Mouse (Mus musculus) embryonic facial prominence, embryonic 10.5 days (tissue): ENCODE data around the gene Adgrl4. TPM values are rescaled to one million over a fixed set of nuclear protein-coding genes. Genes with fewer than 3 reads are reported as not detected.

Experiments used
- DNase-seq: peaks from one replicate; pipeline ENCODE4 v3.0.0-alpha.2; 2017; ENCODE audit warnings: low spot score
- H3K27ac ChIP-seq: fragments of 300-500 bp; sonication (generic); replicated peaks from 2 replicates; pipeline ENCODE4 v1.5.1; 2016; ENCODE audit warnings: mild to moderate bottlenecking
- H3K27me3 ChIP-seq: fragments of 300-500 bp; sonication (generic); replicated peaks from 2 replicates; pipeline ENCODE4 v1.6.1; 2016; ENCODE audit warnings: low read depth, mild to moderate bottlenecking; ENCODE audit not compliant: poor library complexity, severe bottlenecking
- H3K36me3 ChIP-seq: fragments of 300-500 bp; sonication (generic); replicated peaks from 2 replicates; pipeline ENCODE4 v1.6.1; 2016; ENCODE audit warnings: mild to moderate bottlenecking, moderate library complexity
- H3K4me1 ChIP-seq: fragments of 300-500 bp; sonication (generic); 2 replicates; pipeline ENCODE4 v1.6.1; 2016
- H3K4me3 ChIP-seq: fragments of 300-500 bp; sonication (generic); 2 replicates; pipeline ENCODE4 v1.5.1; 2016; ENCODE audit warnings: mild to moderate bottlenecking, moderate library complexity
- H3K9me3 ChIP-seq: fragments of 300-500 bp; sonication (generic); 2 replicates; pipeline ENCODE4 v1.6.1; 2016; ENCODE audit warnings: mild to moderate bottlenecking
- WGBS: fragments of 180-500 bp; shearing (Covaris S2); methylation state at CpG from one replicate; pipeline ENCODE4 v1.1.7; 2016; 5-methylcytosine and 5-hydroxymethylcytosine counted together
- polyA plus RNA-seq: library from polyadenylated mRNA; unstranded; fragments of >200 nt; fragmentation: Nextera tagmentation; extraction: Ambion mirVana; gene quantifications from 2 replicates; pipeline ENCODE4 v1.2.1, GENCODE M21; 2016

The Adgrl4 gene
- 5.0 TPM in 2 replicates for polyA plus RNA-seq

DNA sequence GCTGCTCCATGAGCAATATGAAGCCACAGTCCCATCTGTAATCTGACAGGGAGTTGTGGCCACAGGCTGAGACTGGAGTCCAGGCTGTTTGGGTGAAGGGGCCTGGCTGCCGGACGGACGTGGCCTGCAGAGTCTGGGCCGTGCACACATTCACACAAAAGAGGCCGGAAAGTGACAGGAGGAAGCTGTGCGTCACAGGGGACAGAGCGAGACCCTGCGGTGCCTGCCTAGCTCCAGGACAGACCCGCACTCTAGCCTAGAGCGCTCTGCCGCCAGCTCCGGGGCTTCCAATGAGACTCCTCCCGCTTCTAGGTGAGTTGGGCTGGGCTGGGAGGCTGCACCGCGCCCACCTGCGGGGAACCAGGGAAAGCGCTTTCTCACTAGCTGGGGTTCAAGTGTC, at the start of gene Adgrl4:
Gene Adgrl4 (plus strand): TSS at position 195 of the 400 bp plus-strand sequence.
- Histone ChIP-seq H3K4me1 (peaks cover 9% of the 10 kb centered on the region), H3K4me3 (peak within 1 kb of the TSS; percentile 55), H3K27me3 (0 out of 2 replicates have a peak, but pooled peaks cover 4% of the 10 kb centered on the region), H3K9me3 (no peaks in the 10 kb centered on the region), H3K36me3 (no peaks in the 10 kb centered on the region), H3K27ac (peak within 1 kb of the TSS; percentile 76)
- 2% methylated on average over 17 of the region's 17 CpGs for WGBS
- DNase-seq, result peak; percentile 57

DNA sequence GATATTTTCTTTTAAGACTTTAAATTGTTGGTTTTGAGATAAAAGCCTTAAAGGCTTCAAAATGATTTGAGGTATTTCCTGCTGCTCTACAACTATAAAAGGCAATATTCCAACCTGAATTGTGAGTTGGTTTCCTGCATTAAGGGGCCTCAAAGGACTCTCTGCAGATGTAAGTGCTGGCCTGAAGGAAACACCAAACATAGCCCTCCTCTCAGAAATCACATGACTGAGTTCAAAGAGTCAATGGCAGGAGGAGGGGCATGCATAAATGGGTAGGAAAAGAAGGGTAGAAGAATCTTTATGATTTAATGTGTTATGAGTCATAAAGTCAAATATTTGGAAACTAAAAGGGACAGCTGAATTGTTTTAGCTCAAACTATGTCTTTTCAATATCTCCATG, 46.8 kb upstream of the Adgrl4 start:
- no peak overlapping the region for H3K27ac ChIP-seq
- no peak for DNase-seq
- no peaks in the 10 kb centered on the region for H3K9me3 ChIP-seq
- no peaks in the 10 kb centered on the region for H3K4me1 ChIP-seq
- H3K4me3 ChIP-seq, result no peak overlapping the region
- no peaks in the 10 kb centered on the region for H3K36me3 ChIP-seq
- no peaks in the 10 kb centered on the region for H3K27me3 ChIP-seq

DNA sequence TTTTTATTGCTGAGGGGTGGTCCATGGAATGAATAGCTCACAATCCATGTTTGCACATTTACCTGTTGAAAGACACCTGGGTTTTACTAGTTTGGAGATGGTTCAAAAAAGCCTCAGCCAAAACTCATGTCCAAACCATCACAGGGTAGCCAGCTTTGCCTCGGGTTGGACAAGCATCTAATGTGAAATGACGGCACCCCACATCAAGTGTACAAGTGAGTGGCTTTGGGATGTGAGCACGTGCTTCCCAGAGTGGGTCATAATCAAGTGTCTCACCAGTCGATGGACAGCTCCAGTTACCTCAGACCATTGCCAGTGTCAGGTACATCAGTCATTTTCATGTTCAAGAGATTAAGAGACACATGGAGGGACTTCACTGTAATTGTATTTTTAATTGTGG, 44.8 kb upstream of the Adgrl4 start:
- no peak overlapping the region for H3K27ac ChIP-seq
- H3K4me3 ChIP-seq, result no peak overlapping the region
- H3K9me3 ChIP-seq, result no peaks in the 10 kb centered on the region
- no peaks in the 10 kb centered on the region for H3K36me3 ChIP-seq
- H3K27me3 ChIP-seq, result no peaks in the 10 kb centered on the region
- no peaks in the 10 kb centered on the region for H3K4me1 ChIP-seq
- no peak for DNase-seq
- WGBS, result 86% methylated on average over 4 of the region's 4 CpGs

DNA sequence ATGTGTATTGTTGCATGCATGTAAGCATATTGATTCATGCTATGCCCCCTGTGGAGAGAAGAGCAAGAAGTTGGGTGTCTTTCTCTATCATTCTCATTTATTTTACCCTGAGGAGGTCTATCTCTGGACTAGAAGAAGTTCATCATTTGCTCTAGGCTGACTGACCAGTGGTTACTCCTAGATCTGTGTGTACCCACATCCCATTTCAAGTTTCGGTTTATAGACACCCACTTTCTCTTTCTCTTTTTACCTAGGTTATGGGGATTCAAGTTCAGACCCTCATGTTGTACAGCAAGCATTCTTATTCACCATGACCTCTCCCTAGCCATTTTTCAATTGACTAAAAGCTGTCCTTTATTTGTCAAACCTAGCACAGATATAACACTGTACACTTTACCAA, 44.4 kb upstream of the Adgrl4 start:
- H3K4me3 ChIP-seq, result no peak overlapping the region
- no peaks in the 10 kb centered on the region for H3K9me3 ChIP-seq
- no peak for DNase-seq
- no peaks in the 10 kb centered on the region for H3K36me3 ChIP-seq
- no peaks in the 10 kb centered on the region for H3K27me3 ChIP-seq
- 93% methylated on average over 1 of the region's 1 CpGs for WGBS
- no peak overlapping the region for H3K27ac ChIP-seq
- H3K4me1 ChIP-seq, result no peaks in the 10 kb centered on the region

DNA sequence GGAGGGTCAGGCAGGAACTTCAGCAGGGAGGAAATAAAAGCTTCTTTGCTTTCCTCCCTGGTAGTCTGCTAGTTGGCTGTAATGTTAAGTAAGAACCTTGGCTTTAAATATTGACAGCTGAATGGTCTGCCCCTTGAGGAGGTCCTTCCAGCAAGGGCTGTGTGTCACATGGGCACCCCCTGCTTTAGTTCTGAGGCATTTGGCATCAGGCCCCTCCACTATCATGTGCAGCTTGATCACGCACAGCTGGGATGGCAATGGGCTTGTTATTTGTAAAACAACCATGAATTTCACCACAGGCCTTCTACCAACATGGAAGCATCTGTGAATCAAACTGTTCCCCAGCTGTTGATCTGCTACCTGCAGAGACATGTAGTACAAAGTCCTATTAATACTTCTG, 38.4 kb upstream of the Adgrl4 start:
- Histone ChIP-seq H3K27ac (no peak overlapping the region), H3K36me3 (no peaks in the 10 kb centered on the region), H3K4me3 (no peak overlapping the region), H3K9me3 (no peaks in the 10 kb centered on the region), H3K4me1 (no peaks in the 10 kb centered on the region), H3K27me3 (no peaks in the 10 kb centered on the region)
- 92% methylated on average over 1 of the region's 1 CpGs for WGBS
- no peak for DNase-seq

DNA sequence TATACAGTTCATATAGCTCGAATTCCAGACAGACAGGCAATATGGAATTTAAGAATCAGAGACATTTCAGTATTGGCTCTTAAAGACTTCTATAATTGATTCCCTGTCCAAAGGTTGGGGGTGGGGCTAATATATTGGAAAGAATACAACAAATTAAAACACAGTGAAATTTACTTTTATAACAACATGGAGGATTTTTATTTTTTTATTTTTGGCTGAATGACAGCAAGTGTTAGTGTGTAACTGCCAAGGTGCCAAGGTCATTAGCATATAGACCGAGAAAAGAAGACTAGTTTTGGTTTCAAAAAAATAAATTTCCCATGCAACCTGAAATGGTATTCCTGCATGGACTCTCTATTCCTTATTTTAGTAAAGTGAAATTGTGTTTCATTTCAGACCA, 26.7 kb upstream of the Adgrl4 start:
- Histone ChIP-seq H3K27me3 (no peaks in the 10 kb centered on the region), H3K4me3 (no peak overlapping the region), H3K9me3 (no peaks in the 10 kb centered on the region), H3K4me1 (no peaks in the 10 kb centered on the region), H3K36me3 (no peaks in the 10 kb centered on the region), H3K27ac (no peak overlapping the region)
- DNase-seq, result no peak
- WGBS, result 80% methylated on average over 2 of the region's 2 CpGs

DNA sequence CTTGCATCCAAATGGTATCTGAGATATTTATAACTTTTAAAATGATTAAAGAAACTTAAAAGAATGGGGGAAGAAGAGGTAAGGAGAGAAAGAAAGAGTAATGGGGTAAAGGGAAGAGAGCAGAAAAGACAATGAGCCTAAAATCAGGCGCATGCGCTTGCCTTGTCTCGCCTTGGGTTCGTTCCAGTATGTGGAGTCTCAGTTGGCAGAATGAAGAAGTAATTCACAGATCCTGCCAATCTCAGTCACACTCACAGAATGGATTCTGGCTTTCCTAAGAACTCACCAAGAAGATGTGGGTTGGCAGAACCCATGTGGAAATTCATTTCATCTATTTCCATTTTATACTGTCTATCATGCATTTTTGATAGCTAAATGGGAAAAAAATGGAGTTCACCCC, 26.2 kb upstream of the Adgrl4 start:
- 96% methylated on average over 4 of the region's 4 CpGs for WGBS
- H3K4me1 ChIP-seq, result no peaks in the 10 kb centered on the region
- no peaks in the 10 kb centered on the region for H3K36me3 ChIP-seq
- H3K27ac ChIP-seq, result no peak overlapping the region
- H3K4me3 ChIP-seq, result no peak overlapping the region
- no peaks in the 10 kb centered on the region for H3K9me3 ChIP-seq
- no peaks in the 10 kb centered on the region for H3K27me3 ChIP-seq
- no peak for DNase-seq

DNA sequence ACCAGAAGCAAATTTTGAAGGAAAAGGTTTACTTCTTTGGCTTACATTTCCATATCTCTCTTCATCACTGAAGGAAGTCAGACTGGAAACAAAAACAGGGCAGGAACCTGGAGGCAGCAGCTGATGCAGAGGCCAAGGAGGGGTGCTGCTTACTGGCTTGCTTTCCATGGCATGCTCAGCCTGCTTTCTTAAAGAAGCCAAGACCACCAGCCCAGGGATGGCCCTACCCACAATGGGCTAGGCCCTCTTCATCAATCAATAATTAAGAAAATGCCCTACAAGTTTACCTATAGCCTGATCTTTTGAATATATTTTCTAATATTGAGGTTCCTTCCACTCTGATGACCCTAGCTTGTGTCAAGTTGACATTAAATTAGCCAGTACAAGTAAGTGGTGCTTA, 20.8 kb upstream of the Adgrl4 start:
- no peak for DNase-seq
- Histone ChIP-seq H3K27me3 (no peaks in the 10 kb centered on the region), H3K27ac (no peak overlapping the region), H3K4me3 (no peak overlapping the region), H3K9me3 (no peaks in the 10 kb centered on the region), H3K4me1 (no peaks in the 10 kb centered on the region), H3K36me3 (no peaks in the 10 kb centered on the region)

DNA sequence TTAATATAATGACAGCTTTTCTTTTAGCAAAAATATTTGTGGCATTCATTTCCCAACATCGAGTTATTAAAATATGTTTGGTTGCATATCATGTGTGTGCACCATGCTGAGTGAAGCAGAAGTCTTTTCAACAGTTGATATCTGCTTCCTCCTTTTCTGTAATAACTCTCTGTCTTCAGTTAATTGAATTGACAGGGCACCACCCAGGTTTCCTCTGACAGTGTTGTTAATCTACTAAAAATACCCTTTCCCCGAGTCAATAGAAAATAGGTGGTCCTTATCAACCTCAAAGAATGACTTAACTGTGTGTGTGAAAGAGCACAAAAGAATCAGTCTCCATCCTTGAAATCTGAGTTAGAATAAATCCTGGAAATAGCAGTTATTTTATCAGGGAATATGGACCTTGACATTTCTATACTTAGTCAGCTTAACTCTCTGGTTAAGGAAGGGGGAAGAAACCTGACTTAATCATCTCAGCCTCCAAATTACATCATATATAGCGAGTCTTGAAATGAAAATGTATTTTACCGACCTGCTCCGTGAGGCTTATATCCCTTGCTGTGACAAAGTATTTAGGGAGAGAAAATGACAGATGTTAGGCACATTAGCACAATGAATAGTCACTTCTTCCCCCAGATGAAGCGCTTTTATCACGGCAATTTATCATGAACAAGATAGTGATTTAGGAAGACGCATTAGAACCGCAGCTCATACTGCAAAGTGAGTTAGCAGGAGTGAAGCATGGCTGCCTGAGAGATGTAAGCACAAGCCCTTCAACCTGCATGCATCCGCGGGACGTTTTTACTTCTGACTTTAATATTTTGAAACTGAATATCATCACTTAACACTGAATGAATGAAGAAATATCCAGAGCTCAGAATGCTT, 19.8 kb upstream of the Adgrl4 start:
- H3K9me3 ChIP-seq, result no peaks in the 10 kb centered on the region
- H3K27ac ChIP-seq, result no peak overlapping the region
- H3K36me3 ChIP-seq, result no peaks in the 10 kb centered on the region
- no peak for DNase-seq
- WGBS, result 82% methylated on average over 12 of the region's 12 CpGs
- no peak overlapping the region for H3K4me3 ChIP-seq
- no peaks in the 10 kb centered on the region for H3K4me1 ChIP-seq
- no peaks in the 10 kb centered on the region for H3K27me3 ChIP-seq

DNA sequence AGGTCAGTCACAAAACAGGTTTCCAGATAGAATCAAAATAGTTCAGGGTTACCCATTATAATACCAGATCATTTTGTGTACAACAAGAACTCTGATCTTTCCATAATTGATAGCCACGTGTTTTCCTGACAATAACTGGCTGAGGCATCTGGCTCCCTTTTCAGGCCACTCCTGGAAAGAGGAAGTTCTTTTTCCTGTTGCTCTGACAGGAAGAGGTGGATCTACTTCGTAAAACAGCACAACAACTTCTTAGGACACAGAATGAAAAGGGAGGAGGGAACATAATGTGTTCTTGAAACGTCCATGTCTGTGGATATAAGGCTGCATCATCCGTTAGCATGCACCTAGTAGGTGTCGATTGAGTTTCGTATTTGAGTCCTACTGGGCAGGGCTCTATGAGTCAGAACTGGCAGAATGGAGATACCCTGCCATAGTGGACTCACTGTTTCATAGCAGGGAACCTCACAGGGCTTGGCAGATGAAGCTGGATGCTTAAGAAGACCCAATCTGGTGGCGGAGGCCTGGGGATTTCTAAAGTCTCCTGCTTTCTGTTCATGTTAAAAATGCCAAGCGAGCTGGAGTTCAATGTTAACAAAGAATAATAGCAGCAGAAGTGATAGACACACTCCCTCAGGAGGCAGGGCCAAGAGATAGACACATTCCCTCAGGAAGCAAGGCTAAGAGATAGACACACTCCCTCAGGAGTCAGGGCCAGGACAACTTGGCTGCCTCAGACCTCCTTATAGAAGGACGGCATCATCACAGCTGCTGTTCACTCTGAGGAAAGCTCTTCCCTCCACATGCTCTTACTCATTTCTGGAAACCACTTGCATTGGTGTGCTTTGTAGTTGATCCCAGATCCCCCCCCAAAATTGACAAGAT, 13.1 kb upstream of the Adgrl4 start:
- no peak overlapping the region for H3K4me3 ChIP-seq
- no peaks in the 10 kb centered on the region for H3K36me3 ChIP-seq
- WGBS, result 85% methylated on average over 9 of the region's 9 CpGs
- DNase-seq, result no peak
- no peak overlapping the region for H3K27ac ChIP-seq
- H3K27me3 ChIP-seq, result no peaks in the 10 kb centered on the region
- H3K4me1 ChIP-seq, result no peaks in the 10 kb centered on the region
- no peaks in the 10 kb centered on the region for H3K9me3 ChIP-seq

DNA sequence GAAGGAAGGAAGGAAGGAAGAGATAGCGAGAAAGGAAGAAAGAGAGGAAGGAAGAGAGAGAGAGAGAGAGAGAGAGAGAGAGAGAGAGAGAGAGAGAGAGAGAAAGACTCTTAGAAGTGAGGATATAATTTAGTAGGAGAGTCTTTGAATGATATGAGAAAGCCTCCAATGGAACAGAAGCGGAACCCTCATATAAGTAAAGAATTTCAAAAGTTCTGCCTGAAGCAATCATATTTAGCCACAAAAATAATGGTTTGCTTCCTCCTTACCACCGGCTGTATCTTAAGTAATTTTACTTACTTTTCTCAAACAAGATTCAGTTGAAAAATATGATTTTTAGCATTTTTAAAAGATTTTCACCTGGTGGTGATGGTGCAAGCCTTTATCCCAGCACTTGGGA, 7.6 kb upstream of the Adgrl4 start:
- Histone ChIP-seq H3K4me1 (no peaks in the 10 kb centered on the region), H3K27ac (no peak overlapping the region), H3K36me3 (no peaks in the 10 kb centered on the region), H3K27me3 (no peaks in the 10 kb centered on the region), H3K9me3 (no peaks in the 10 kb centered on the region), H3K4me3 (no peak overlapping the region)
- 89% methylated on average over 3 of the region's 3 CpGs for WGBS
- no peak for DNase-seq

DNA sequence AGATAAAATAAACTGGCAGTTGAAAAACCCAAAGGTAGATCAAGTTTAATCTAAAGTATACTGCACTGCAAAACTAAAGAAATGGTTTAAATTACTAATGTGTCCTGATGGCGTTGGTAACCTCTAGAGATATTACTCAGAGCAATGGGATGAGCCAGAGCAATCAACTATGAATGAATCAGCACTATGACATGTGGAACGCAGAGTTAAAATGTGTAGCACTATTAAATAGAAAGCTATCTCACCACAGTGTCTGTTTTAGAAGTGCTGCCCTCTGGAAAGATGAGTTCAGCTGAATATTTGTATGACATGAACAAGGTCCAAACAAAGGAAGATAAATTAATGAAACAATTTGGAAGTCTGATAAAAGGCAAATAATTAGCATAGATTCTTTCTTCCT, 6.2 kb upstream of the Adgrl4 start:
- Histone ChIP-seq H3K4me1 (no peaks in the 10 kb centered on the region), H3K27ac (no peak overlapping the region), H3K4me3 (no peak overlapping the region), H3K27me3 (no peaks in the 10 kb centered on the region), H3K9me3 (no peaks in the 10 kb centered on the region), H3K36me3 (no peaks in the 10 kb centered on the region)
- no peak for DNase-seq
- WGBS, result 81% methylated on average over 2 of the region's 2 CpGs

DNA sequence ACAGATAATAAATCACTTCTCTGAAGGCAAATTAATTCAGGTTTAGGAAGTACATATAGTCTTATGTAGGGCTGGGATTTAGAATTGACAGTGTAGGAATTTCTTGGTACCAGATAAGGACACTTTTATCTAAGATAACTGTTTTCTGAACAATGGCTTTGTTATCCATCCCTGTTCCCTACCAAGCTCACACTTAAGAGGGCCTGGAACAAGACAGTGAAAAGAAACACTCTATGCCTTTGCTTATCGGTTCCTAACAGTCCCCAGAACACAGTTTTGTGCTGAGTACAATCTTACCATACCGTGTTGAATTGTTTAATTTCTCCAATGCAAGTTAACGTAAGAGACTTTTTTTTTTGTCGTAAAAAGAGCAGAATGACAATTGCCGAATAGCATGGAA, 677 bp downstream of the Adgrl4 start:
- no peak for DNase-seq
- peaks cover 9% of the 10 kb centered on the region for H3K4me1 ChIP-seq
- no peak overlapping the region for H3K27ac ChIP-seq
- WGBS, result 84% methylated on average over 5 of the region's 5 CpGs
- peak overlapping the region; percentile 55; the same call in 1 of the 2 replicates for H3K4me3 ChIP-seq
- H3K9me3 ChIP-seq, result no peaks in the 10 kb centered on the region
- 0 out of 2 replicates have a peak, but pooled peaks cover 4% of the 10 kb centered on the region for H3K27me3 ChIP-seq
- no peaks in the 10 kb centered on the region for H3K36me3 ChIP-seq
